Mouse (Mus musculus) G1E (cell line): ENCODE measurements around the gene Bsdc1.

Source experiments
- CTCF ChIP-seq: IDR thresholded peaks from 2 replicates; pipeline ENCODE4 v1.5.1; 2012; ENCODE audit warnings: low read depth, low read length, inconsistent platforms, mixed read lengths
- GATA1 ChIP-seq: IDR thresholded peaks from 2 replicates; pipeline ENCODE4 v1.6.1; 2012; ENCODE audit warnings: borderline replicate concordance, low read length, inconsistent platforms, mixed read lengths
- POLR2AphosphoS5 ChIP-seq: IDR thresholded peaks from 2 replicates; pipeline ENCODE4 v1.6.1; 2012; ENCODE audit warnings: low read depth, low read length, inconsistent platforms; ENCODE audit not compliant: insufficient replicate concordance
- TAL1 ChIP-seq: conservative IDR thresholded peaks from 2 replicates; pipeline ENCODE4 v1.6.1; 2012; ENCODE audit warnings: low read depth, low read length, inconsistent platforms, mixed read lengths

DNA sequence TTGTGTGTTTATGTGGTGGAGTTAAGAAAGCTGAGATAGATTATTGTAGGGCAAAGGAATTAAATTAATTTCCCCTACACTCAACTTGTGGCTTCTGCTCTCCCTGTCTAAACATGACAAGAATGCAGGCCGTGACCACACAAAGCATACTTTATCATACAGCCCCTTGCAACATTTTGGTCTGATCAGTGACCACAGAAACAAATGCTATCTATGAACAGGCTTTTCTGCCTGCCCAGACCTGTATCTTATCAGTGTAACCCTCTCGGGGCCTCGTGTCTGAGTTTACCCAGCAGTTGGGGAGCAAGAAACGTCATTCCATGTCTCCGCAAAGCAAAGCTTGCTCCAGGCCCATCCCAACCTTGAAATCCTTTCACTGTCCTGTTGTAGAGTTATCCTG lies 44.9 kb upstream of the Bsdc1 start:
- no peak for TF ChIP-seq CTCF
- no peak for TF ChIP-seq GATA1
- TF ChIP-seq TAL1: peak; percentile 78
- TF ChIP-seq POLR2AphosphoS5: no peak
